Comparison of ENCODE assay signal across 28 mouse cellular contexts in the genomic region with DNA sequence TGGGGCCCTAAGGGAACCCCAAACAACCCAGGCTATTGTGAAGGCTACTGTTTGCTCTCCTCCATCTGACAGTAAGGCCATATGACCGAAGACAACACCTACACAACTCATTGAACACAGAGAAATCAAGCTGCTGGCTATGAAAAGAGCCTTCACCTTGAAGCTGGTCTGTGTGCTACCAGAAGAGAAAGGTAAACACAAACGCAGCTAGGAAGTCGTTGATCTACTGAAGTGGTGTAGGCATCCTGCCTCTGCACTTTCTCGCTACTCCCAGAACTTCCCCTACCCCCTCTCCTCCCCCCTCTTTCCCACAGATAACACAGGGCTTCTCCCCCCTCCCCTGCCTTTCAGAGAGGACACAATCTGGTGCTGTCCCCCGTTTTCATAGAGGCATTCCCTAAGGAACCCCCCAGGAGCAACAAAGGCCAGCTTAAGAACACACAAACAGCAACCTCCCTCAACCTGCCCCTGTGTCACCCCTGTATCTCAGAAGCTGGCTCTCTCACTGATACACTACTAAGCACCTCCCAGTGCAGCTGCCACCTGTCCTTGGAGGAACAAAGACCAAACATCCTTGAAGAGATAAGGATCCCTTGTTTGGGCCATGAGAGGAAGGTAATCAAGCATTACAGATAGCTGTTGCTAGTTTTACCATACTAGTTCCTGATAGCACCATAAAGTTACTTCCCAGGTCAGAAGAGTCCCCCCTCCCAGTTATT.
DNase-seq lines count a peak whose midpoint lies in the region; ATAC-seq and TF ChIP-seq lines count a peak whose summit lies in the region.
"Had no signal": no experiment of that assay in that cellular context is flagged by ENCODE, and none has a peak within 500 bp of the region (broad histone marks: within the 10 kb centered on the region; RNA-seq: fewer than 3 reads in every experiment).

No protein-coding gene starts in this region.

- no peak overlapping the region for H3K9ac ChIP-seq in limb, embryonic 13.5 days
- no peak overlapping the region for H3K9ac ChIP-seq in MEL (ENCODE audit: control insufficient read depth, low read depth, low read length, poor library complexity, severe bottlenecking)
- H3K9ac ChIP-seq in intestine, embryonic 15.5 days = no peak overlapping the region
- no peak overlapping the region for H3K9ac ChIP-seq in intestine, postnatal 0 days (ENCODE audit: low read depth, low read length)
- H3K9ac ChIP-seq: embryonic facial prominence, embryonic 13.5 days; embryonic facial prominence, embryonic 15.5 days; forebrain, embryonic 12.5 days; forebrain, embryonic 15.5 days had no signal

- H3K36me3 ChIP-seq in limb, embryonic 13.5 days = no peaks in the 10 kb centered on the region
- H3K36me3 ChIP-seq in limb, embryonic 10.5 days = no peaks in the 10 kb centered on the region
- no peaks in the 10 kb centered on the region for H3K36me3 ChIP-seq in MEL (ENCODE audit: control insufficient read depth in 1 of 2, insufficient read depth in 2 of 2, low read length in 2 of 2)
- H3K36me3 ChIP-seq in intestine, embryonic 15.5 days = no peaks in the 10 kb centered on the region
- H3K36me3 ChIP-seq in intestine, postnatal 0 days (ENCODE audit: control insufficient read depth, insufficient read depth) = no peaks in the 10 kb centered on the region
- H3K36me3 ChIP-seq: embryonic facial prominence, embryonic 13.5 days; embryonic facial prominence, embryonic 15.5 days; forebrain, embryonic 10.5 days; forebrain, embryonic 12.5 days; forebrain, embryonic 15.5 days; G1E had no signal

- WGBS in limb, embryonic 13.5 days = 73% methylated on average over 5 of the region's 5 CpGs
- 83% methylated on average over 5 of the region's 5 CpGs for WGBS in limb, embryonic 10.5 days
- WGBS in intestine, embryonic 15.5 days = 30% methylated on average over 5 of the region's 5 CpGs
- 30% methylated on average over 5 of the region's 5 CpGs for WGBS in intestine, postnatal 0 days

- no peak for TF ChIP-seq POLR2A in MEL (IDR thresholded peaks at IDR 0.05; ENCODE audit: control insufficient read depth in 1 of 2, insufficient read depth in 1 of 2, low read depth in 1 of 2, low read length in 2 of 2, poor library complexity in 1 of 2)

- TF ChIP-seq RAD21 in MEL (IDR thresholded peaks at IDR 0.05; ENCODE audit: low read depth, low read length) = no peak

- DNase-seq in limb, embryonic 10.5 days (ENCODE audit: low spot score) = no peak
- no peak for DNase-seq in MEL (ENCODE audit: low read depth, low spot score)
- no peak for DNase-seq in spleen, adult 12 weeks (ENCODE audit: low spot score)
- DNase-seq in heart, adult 9 months (ENCODE audit: low spot score in 2 of 2) = no peak
- DNase-seq in heart, adult 18-20 months = no peak
- DNase-seq: adrenal gland, adult 2 months; adrenal gland, postnatal 10 days; adrenal gland, postnatal 25 days; B cell, adult 2 months; cerebellum, adult 11 months; cerebellum, adult 18-20 months; cerebellum, adult 8-10 months; cerebellum, adult 9-11 months; cerebellum, postnatal 14 days; cerebellum, postnatal 36 days; embryo, embryonic 11 days had no signal

- H3K4me3 ChIP-seq in limb, embryonic 13.5 days = no peak overlapping the region
- no peak overlapping the region for H3K4me3 ChIP-seq in limb, embryonic 10.5 days
- H3K4me3 ChIP-seq in MEL (ENCODE audit: control insufficient read depth in 1 of 2, insufficient read depth in 1 of 2, low read depth in 2 of 2, low read length in 2 of 2) = no peak overlapping the region
- no peak overlapping the region for H3K4me3 ChIP-seq in intestine, embryonic 15.5 days (replicated peaks)
- no peak overlapping the region for H3K4me3 ChIP-seq in intestine, postnatal 0 days (ENCODE audit: low read depth, low read length)
- H3K4me3 ChIP-seq: embryonic facial prominence, embryonic 13.5 days; embryonic facial prominence, embryonic 15.5 days; erythroblast, embryonic 14.5 days; forebrain, embryonic 10.5 days; forebrain, embryonic 12.5 days; forebrain, embryonic 15.5 days had no signal

- no peaks in the 10 kb centered on the region for H3K9me3 ChIP-seq in limb, embryonic 13.5 days
- no peaks in the 10 kb centered on the region for H3K9me3 ChIP-seq in limb, embryonic 10.5 days (replicated peaks)
- no peaks in the 10 kb centered on the region for H3K9me3 ChIP-seq in MEL (replicated peaks; ENCODE audit: insufficient read depth, low read length)
- H3K9me3 ChIP-seq in intestine, embryonic 15.5 days = no peaks in the 10 kb centered on the region
- H3K9me3 ChIP-seq in intestine, postnatal 0 days (ENCODE audit: control insufficient read depth) = no peaks in the 10 kb centered on the region
- H3K9me3 ChIP-seq: embryonic facial prominence, embryonic 13.5 days; embryonic facial prominence, embryonic 15.5 days; forebrain, embryonic 10.5 days; forebrain, embryonic 12.5 days; forebrain, embryonic 15.5 days had no signal

- ATAC-seq in limb, embryonic 13.5 days (ENCODE audit: low FRiP score, low read depth) = 0 out of 2 replicates have a peak, but pooled peaks have one; percentile 24
- peak; percentile 90 for ATAC-seq in intestine, embryonic 15.5 days
- ATAC-seq in intestine, postnatal 0 days = peak; percentile 75
- ATAC-seq: CD4-positive, CD25-positive, alpha-beta regulatory T cell, adult 4 months; forebrain, embryonic 15.5 days had no signal

- no peak for TF ChIP-seq CTCF in MEL (IDR thresholded peaks at IDR 0.05 in 2 of 3, conservative IDR thresholded peaks at IDR 0.05 in 1 of 3; ENCODE audit: control insufficient read depth in 1 of 3, insufficient read depth in 1 of 3, low read depth in 2 of 3, low read length in 3 of 3, poor library complexity in 1 of 3, severe bottlenecking in 1 of 3)
- TF ChIP-seq CTCF in intestine, postnatal 0 days (IDR thresholded peaks at IDR 0.05; ENCODE audit: low read depth) = no peak

- H3K4me1 ChIP-seq in limb, embryonic 13.5 days = no peaks in the 10 kb centered on the region
- no peaks in the 10 kb centered on the region for H3K4me1 ChIP-seq in limb, embryonic 10.5 days
- H3K4me1 ChIP-seq in MEL (ENCODE audit: control insufficient read depth in 1 of 2, insufficient read depth in 2 of 2, low read length in 2 of 2) = peaks cover 0 to 2% of the 10 kb centered on the region in 2 experiments; a peak in 1 of 4 replicates
- no peaks in the 10 kb centered on the region for H3K4me1 ChIP-seq in intestine, embryonic 15.5 days (replicated peaks)
- no peaks in the 10 kb centered on the region for H3K4me1 ChIP-seq in intestine, postnatal 0 days (replicated peaks; ENCODE audit: control insufficient read depth, insufficient read depth, low read length)
- H3K4me1 ChIP-seq: embryonic facial prominence, embryonic 13.5 days; embryonic facial prominence, embryonic 15.5 days; forebrain, embryonic 10.5 days; forebrain, embryonic 12.5 days; forebrain, embryonic 15.5 days had no signal

- no peak overlapping the region for H3K27ac ChIP-seq in limb, embryonic 13.5 days
- no peak overlapping the region for H3K27ac ChIP-seq in limb, embryonic 10.5 days
- H3K27ac ChIP-seq in MEL (ENCODE audit: control insufficient read depth, low read depth, low read length) = no peak overlapping the region
- H3K27ac ChIP-seq in intestine, embryonic 15.5 days = no peak overlapping the region
- H3K27ac ChIP-seq in intestine, postnatal 0 days (ENCODE audit: low read depth, low read length) = no peak overlapping the region
- H3K27ac ChIP-seq: embryonic facial prominence, embryonic 13.5 days; embryonic facial prominence, embryonic 15.5 days; forebrain, embryonic 10.5 days; forebrain, embryonic 12.5 days; forebrain, embryonic 15.5 days had no signal

- no peaks in the 10 kb centered on the region for H3K79me2 ChIP-seq in MEL (ENCODE audit: control insufficient read depth, insufficient read depth, low read length, poor library complexity)

- TF ChIP-seq EP300 in MEL (IDR thresholded peaks at IDR 0.05; ENCODE audit: low read depth in 1 of 2, low read length in 2 of 2) = peak in 1 of 2 experiments; percentile 30; a peak in 1 of 4 replicates

- H3K4me2 ChIP-seq in limb, embryonic 13.5 days (replicated peaks) = no peak overlapping the region
- no peak overlapping the region for H3K4me2 ChIP-seq in intestine, embryonic 15.5 days (replicated peaks)
- no peak overlapping the region for H3K4me2 ChIP-seq in intestine, postnatal 0 days (replicated peaks; ENCODE audit: low read depth)
- H3K4me2 ChIP-seq: embryonic facial prominence, embryonic 13.5 days; embryonic facial prominence, embryonic 15.5 days; forebrain, embryonic 12.5 days; forebrain, embryonic 15.5 days had no signal

- H3K27me3 ChIP-seq in limb, embryonic 13.5 days = no peaks in the 10 kb centered on the region
- no peaks in the 10 kb centered on the region for H3K27me3 ChIP-seq in limb, embryonic 10.5 days (ENCODE audit: low read depth, poor library complexity, severe bottlenecking)
- H3K27me3 ChIP-seq in MEL (ENCODE audit: control insufficient read depth in 1 of 2, insufficient read depth in 2 of 2, low read length in 2 of 2) = no peaks in the 10 kb centered on the region
- no peaks in the 10 kb centered on the region for H3K27me3 ChIP-seq in intestine, embryonic 15.5 days (replicated peaks)
- H3K27me3 ChIP-seq in intestine, postnatal 0 days (replicated peaks; ENCODE audit: control insufficient read depth, insufficient read depth, low read length) = no peaks in the 10 kb centered on the region
- H3K27me3 ChIP-seq: CH12.LX; embryonic facial prominence, embryonic 13.5 days; embryonic facial prominence, embryonic 15.5 days; forebrain, embryonic 12.5 days; forebrain, embryonic 15.5 days had no signal

TF ChIP-seq in MEL, 35 proteins besides CTCF, POLR2A, EP300 and RAD21:
- TF ChIP-seq ELF1 (IDR thresholded peaks at IDR 0.05; ENCODE audit: low read depth, low read length) (no peak), TCF12 (IDR thresholded peaks at IDR 0.05; ENCODE audit: low read depth, low read length) (peak; percentile 44), ETS1 (IDR thresholded peaks at IDR 0.05; ENCODE audit: low read depth, low read length) (peak; percentile 22; the same call in 1 of the 2 replicates), MEF2A (IDR thresholded peaks at IDR 0.05; ENCODE audit: extremely low read depth, insufficient replicate concordance, low read depth, low read length, poor library complexity, severe bottlenecking) (no peak), HCFC1 (IDR thresholded peaks at IDR 0.05; ENCODE audit: low read depth, low read length) (no peak), MAX (IDR thresholded peaks at IDR 0.05; ENCODE audit: low read length) (no peak)
TF ChIP-seq in MEL: peak in this region for 2.

Comparison
In these comparisons a context has a peak if more than half of its experiments do, and no peak if none do; other contexts are left out.
1. ATAC-seq: peak in every context shown above with its lines; median percentile 90 in intestine, embryonic 15.5 days; 75 in intestine, postnatal 0 days; 24 in limb, embryonic 13.5 days.